Mouse (Mus musculus): Measurements from ENCODE around the gene Shank3.

The Shank3 gene

DNA sequence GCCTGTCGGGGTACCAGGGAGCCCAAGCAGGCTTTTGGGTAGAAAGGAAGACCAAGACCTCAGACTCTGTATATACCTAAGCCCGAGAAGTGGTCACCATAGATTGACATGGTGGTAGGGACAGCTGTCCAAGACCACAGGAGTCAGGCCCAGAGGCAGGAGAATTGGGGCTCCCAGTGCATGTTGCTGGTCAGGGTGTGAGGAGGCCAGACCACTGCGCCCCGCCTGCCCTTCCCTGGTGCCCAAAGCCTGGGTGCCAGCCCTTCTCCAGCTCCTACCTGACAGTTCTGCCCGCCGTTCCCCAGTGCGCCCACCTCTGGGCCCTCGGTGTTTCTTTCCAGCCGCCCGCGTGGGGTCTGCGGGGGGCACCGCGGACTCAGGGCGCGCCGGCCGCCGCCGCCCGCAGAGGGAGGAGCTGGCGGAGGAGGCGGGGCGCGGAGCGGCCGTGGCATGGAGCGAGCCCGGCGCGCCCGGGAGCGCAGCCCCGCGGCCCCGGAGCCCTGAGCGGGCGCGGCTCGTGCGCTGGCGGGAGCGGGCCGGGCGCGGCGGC, 23.9 kb downstream of the Shank3 start:
- no peak for DNase-seq (ENCODE audit: extremely low read depth, insufficient read length, low spot score)

DNA sequence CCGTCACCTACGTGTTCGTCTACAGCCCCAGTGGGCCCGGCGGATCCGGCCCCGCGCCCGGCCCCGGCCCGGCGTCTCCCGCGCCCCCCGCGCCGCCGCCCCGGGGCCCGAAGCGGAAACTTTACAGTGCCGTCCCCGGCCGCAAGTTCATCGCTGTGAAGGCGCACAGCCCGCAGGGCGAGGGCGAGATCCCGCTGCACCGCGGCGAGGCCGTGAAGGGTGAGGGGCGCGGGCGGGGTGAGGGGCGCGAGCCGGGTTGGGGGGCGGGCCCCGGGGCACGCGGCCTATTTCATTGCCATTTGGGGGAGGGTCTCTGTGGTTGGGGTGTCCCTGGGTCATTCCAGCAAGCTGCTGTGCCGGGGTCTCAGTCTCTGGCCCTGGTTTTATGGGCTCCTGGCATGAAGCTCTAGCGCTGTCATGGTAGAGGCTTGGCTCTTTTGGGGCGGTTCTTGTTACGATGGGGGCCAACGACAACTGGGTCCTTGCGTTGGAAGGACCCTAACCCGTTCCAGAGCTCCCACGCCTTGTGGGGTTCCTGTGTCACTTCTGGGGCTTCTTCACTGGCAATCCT, 24.7 kb downstream of the Shank3 start:
- DNase-seq (ENCODE audit: extremely low read depth, insufficient read length, low spot score): no peak

DNA sequence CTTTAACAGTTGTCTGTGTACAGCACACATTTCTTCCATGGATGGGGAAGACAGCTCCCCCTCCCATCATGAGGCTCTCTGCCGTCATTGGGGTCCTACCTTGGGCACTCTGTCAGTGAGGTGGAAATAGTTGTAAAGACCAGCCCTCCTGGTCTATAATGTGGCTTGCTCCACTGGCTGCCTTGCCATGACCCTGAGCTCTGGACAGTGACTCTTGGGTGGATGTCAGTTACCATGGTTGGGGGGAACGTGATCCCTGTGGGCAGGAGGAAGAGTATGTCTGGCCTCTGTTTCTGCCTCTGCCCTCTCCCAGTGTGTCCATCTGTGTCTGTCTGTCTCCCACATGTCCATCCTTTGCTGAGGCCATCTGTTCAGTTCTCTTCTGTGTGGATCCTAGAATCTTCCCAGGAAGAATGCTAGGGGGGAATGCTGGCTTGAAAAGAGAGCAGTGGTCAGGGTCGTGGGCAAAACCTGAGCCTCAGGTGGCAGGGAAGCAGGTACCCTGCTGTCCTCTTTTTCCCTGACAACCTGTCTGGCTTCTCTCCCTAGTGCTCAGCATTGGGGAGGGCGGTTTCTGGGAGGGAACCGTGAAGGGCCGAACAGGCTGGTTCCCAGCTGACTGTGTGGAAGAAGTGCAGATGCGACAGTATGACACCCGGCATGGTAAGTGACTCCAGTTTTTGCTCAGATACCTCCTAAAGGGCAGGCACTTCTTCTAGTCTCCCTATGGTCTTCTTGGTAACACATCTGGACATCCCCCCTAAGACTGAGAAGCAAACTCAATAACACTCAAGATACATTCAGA, 25.4 kb downstream of the Shank3 start:
- DNase-seq (ENCODE audit: extremely low read depth, insufficient read length, low spot score): no peak

DNA sequence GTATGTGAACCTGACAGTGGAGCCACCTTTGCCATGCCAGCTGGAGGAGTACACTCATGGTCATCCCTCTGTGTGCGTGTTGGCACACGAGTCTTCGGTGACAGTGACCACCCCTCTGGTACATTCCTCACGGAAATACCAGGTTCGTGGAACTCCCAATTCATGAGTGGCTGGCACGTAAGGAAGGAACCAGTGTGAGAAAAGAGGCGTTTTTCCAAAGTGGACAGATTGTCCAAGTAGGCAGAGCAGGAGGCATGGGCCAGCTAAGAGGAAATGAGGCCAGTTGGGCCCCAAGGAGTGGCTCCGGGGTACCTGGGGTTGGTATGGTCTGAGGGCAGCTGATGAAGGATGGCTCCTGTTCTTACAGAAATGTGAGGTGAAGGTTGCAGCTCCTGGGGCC, 26.0 kb downstream of the Shank3 start:
- DNase-seq (ENCODE audit: extremely low read depth, insufficient read length, low spot score): no peak

DNA sequence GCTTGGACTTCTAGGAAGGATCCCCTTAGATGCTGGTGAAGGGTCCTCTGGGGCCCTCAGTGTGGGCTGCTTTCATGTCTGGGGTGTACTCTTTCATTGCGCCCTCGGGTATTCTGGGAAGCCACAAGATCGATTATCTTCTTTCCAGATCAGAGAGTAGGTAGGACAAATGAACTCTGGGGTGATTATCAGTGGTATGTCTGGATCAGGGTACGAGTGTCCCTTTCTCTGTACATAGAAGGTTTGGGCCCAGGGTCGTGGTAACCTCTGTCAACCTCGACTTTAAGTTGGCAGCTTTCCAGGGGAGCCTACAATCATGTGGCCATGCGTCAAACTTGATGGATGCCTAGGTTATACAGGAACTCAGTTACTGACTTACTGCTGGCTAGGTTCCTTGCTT, 26.5 kb downstream of the Shank3 start:
- DNase-seq (ENCODE audit: extremely low read depth, insufficient read length, low spot score): no peak

DNA sequence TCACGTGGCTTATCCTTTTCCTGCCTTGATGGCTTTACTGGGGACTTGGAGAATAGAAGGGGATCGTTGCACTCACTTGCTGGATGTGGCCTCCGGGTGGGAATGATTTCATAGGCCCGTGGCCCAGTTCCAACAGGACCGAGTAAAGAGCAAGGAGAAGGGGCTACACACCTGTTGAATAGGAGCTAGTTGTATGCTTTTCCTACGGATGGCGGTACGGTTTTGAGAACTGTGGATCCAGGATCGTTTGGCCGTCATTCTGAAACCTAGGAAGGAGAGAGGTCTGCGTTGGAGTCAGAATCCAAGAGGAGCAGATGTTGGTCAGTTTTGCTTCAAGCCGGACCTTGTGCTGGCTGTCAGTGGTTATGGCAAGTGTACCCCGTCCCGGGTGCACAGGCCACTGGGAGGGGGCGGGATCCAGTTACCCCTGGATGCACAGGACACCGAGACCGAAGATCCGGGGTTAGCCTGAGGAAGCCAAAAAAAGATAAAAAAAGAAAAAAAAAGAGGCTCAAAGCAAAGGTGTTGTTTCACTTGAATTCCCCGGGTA, 27.4 kb downstream of the Shank3 start:
- no peak for DNase-seq (ENCODE audit: extremely low read depth, insufficient read length, low spot score)

DNA sequence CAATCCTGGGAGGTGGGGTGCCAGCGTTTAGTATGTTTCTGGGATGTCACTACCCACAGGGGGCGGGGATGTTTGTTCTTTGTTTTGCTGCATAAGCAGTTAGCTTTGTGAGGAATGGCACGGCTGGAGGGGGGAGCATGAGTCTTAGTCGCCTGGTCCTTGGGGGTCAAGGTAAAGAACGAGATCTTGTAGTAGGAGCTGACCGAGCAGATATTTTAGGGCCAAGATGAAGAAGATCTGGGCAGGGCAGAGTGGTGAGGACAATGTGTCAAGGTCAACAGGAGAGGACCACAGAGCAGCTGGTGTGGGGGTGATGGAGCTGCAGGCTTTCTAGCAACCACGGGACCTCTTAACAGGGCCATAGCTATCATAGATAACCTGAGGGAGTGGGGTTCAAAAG, 28.0 kb downstream of the Shank3 start:
- DNase-seq (ENCODE audit: extremely low read depth, insufficient read length, low spot score): no peak

DNA sequence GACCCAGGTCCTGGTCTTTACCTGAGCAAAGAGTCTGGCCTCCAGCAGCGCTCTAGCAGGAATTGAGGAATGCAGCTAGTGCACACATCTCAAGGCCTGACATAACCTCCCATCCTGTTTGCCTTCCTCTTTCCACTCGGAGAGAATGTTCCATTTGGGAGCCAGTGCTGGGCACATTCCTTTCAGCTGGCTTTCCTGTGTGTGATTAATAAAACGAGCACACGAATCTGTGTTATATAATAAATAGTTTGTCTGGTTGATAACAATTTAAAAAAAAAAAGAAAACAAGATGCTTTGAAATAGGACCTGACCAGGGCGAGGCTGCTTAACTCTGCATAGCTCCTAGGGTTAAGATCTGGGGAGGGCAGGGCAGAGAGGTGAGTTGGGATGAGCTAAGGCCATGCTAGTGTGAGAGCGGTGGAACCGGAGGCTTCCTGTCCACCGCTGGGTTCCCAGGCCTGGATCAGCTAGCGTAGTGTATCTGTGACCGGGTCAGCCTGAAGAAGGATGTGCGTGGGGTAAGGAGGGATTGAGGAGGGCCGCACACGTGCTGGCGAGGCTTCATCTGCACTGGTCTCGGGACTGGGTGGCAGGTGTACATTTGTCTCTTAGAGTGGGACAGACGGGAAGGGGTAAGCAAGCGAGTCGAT, 28.9 kb downstream of the Shank3 start:
- no peak for DNase-seq (ENCODE audit: extremely low read depth, insufficient read length, low spot score)

DNA sequence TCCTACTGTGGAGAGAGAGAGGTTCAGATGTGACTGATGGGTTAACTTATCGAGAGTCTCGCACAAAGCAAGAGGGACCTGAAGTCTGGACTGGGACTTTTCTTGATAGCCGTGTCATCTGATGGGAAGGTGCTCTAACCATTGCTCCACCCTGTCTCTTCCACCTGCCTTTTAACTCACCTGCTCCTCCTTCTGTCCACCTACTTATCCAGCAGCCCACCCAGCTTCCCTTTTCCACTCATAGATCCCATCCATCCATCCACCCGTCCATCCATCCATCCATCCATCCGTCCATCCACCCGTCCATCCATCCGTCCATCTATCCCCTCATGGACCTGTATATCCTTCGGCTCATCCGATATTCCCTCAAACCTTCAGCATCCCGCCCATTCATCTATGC, 29.5 kb downstream of the Shank3 start:
- DNase-seq (ENCODE audit: extremely low read depth, insufficient read length, low spot score): no peak

DNA sequence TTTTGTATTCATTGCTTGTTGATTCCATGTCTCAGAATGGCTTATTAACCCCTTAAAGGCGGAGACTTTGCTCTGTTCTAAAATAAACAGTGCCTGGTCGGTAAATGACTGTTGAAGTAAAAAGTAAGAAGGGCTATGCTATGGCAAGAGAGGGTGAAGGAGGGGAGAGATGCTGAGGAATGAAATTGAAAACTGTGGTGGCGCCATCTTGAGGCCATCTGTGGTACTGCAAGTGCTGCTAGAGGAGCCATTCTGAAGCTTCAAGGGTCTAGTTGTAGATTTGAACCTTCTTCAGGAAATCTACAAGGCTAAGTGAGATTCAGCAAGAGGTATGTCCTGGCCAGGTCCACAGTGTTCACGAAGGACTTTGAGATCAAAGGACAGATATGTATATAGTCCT, 30.9 kb downstream of the Shank3 start:
- DNase-seq (ENCODE audit: extremely low read depth, insufficient read length, low spot score): no peak

DNA sequence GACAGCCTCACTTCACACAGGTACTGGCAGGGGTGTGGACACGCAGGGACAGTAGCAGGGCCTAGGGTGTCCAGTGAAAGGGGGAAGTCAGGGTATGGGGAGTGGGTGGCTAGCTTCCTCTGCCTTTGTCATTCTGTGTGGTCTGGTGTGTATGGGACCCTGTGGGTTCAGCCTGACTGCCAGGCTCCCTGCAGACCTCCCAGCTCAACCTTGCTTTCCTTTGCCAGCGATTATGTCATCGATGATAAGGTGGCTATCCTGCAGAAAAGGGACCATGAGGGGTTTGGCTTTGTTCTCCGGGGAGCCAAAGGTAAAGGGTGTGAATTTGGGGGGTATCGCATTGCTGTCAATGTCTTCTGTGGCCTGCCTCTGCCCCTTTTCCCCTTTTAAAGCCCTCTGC, 32.0 kb downstream of the Shank3 start:
- DNase-seq (ENCODE audit: extremely low read depth, insufficient read length, low spot score): no peak

DNA sequence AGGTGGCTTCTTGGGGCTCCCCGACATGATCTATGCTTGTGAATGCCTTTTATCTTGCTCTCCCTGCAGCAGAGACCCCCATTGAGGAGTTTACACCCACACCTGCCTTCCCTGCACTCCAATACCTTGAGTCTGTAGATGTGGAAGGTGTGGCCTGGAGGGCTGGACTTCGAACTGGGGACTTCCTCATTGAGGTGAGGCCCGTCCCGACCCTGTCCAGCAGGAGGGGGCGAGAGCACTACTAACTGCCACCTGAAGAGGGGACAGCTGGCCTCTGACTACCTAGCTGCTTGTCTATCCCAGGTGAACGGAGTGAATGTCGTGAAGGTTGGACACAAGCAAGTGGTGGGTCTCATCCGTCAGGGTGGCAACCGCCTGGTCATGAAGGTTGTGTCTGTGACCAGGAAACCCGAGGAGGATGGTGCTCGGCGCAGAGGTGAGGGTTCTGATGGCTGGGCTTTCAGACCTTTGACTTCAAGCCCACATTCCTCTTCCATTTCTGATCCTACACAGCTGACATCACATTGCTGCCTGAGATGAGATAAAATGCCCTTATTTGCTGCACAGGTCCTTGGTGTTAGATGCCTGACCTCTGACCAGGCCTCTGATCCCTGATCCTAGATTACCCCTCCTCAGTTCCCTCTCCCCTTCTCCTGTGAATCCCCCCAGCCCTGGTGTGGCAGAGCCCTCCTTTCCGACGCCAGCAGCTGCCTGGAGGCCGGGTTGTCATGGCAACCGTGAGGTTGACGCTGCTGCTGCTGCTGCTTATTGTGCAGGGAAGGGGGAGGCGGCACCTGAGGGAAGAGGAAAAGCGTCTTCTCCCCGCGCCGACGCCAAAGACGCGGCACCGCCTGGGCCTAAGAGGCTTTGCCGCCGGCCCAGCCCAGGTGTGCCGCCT, 32.9 kb downstream of the Shank3 start:
- no peak for DNase-seq (ENCODE audit: extremely low read depth, insufficient read length, low spot score)

DNA sequence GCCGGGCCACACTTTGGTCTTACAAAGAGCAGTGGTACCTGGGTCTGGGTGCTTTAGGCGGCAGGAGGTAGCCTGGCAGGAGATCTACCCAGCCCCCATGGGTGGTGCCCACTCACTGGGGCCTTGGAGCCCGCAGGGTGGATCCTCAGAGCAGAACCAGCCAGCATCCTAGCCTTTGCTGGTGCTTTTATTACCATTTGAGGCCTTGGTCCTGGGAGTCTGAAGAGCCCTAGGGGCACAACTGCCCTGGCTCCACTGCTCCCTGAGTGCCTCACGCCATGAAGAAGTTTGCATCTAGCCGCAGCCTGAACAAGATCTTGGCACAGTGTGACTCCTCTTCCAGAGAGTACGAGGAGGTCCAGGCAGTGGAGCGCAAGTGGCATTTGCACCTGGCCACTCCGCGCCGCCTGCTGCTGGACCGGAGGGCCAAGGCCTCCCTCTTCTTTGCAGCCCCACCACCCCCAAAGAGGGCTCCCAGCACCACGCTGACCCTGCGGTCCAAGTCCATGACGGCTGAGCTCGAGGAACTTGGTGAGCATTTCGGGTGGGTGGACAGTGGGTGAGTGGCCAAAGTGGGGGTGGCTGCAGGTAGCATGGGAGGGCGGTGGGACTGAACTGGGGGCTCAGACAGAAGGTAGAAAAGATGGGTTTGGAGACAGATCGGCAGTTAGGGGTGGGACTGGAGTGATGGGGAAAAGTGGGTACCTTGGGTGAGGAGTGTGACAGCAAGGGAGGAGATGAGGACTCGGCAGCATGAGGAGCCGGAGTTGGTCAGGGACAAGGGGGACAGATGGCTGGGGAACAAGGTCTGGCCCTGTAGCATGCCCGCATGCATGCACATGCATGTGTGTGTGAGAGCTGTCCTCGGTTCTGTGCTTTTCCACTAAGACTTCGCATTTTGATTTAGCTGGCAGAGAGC, 33.8 kb downstream of the Shank3 start:
- no peak for DNase-seq (ENCODE audit: extremely low read depth, insufficient read length, low spot score)

DNA sequence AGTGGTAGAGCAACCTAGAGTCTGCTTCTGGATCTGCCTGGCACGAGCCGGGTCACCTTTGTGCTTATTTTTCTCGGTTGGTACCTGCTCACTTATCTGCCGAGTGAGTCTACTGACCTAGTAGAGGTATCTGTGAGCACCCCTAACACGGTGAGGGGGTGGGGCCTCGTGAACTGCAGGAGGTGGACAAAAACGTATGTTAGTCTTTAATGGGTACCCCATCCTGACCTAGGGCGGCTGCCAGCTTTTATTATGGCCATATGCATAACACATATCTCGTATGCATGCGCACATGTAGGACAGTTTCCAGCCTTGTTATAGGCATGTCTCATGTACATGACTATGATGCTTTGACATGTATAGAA, 34.4 kb downstream of the Shank3 start:
- DNase-seq (ENCODE audit: extremely low read depth, insufficient read length, low spot score): no peak

DNA sequence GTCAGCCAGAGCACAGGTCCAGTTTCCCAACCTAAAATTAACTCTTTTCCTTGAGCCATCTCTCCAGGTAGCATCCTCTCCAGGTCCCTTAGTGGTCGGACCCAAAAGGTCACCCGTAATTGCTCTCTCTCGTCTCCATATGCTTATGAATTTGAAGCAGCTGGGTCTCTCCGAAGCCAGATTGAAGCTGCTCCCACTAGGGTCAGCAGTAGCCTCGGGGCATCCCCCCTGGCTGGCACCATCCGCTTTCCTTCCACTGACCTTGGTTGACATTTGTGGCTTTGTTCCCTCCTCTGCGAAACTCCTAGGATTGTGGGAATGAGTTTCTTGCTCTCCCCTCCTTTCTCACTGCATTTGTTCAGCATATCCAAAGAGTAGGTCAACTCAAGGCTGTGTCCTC, 44.7 kb downstream of the Shank3 start:
- DNase-seq (ENCODE audit: extremely low read depth, insufficient read length, low spot score): no peak

DNA sequence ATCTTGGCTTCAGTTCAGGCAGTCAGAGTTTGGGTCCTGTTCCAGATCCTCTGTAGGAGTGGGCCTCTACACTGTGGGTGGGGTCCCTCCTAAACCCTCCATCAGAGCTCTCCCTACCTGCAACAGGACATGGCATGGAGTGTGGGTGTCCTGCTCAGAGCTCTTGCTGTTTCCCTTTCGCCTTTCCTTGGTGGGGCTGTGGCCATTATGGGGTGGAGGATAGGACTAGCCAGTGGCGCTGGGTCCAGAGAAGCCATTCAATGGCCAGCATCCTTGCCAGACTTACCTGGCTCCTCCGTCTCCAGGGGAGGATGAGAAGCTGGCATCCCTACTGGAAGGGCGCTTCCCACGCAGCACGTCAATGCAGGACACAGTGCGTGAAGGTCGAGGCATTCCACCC, 47.9 kb downstream of the Shank3 start:
- no peak for DNase-seq (ENCODE audit: extremely low read depth, insufficient read length, low spot score)

DNA sequence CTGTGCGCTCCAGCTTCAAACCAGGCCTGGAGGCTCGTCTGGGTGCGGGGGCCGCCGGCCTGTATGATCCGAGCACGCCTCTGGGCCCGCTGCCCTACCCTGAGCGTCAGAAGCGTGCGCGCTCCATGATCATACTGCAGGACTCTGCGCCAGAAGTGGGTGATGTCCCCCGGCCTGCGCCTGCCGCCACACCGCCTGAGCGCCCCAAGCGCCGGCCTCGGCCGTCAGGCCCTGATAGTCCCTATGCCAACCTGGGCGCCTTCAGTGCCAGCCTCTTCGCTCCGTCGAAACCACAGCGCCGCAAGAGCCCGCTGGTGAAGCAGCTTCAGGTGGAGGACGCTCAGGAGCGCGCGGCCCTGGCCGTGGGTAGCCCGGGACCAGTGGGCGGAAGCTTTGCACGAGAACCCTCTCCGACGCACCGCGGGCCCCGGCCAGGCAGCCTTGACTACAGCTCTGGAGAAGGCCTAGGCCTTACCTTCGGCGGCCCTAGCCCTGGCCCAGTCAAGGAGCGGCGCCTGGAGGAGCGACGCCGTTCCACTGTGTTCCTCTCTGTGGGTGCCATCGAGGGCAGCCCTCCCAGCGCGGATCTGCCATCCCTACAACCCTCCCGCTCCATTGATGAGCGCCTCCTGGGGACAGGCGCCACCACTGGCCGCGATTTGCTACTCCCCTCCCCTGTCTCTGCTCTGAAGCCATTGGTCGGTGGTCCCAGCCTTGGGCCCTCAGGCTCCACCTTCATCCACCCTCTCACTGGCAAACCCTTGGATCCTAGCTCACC, 48.6 kb downstream of the Shank3 start:
- no peak for DNase-seq (ENCODE audit: extremely low read depth, insufficient read length, low spot score)

DNA sequence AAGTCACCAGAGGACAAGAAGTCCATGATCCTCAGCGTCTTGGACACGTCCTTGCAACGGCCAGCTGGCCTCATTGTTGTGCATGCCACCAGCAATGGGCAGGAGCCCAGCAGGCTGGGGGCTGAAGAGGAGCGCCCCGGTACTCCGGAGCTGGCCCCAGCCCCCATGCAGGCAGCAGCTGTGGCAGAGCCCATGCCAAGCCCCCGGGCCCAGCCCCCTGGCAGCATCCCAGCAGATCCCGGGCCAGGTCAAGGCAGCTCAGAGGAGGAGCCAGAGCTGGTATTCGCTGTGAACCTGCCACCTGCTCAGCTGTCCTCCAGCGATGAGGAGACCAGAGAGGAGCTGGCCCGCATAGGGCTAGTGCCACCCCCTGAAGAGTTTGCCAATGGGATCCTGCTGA, 49.4 kb downstream of the Shank3 start:
- no peak for DNase-seq (ENCODE audit: extremely low read depth, insufficient read length, low spot score)

DNA sequence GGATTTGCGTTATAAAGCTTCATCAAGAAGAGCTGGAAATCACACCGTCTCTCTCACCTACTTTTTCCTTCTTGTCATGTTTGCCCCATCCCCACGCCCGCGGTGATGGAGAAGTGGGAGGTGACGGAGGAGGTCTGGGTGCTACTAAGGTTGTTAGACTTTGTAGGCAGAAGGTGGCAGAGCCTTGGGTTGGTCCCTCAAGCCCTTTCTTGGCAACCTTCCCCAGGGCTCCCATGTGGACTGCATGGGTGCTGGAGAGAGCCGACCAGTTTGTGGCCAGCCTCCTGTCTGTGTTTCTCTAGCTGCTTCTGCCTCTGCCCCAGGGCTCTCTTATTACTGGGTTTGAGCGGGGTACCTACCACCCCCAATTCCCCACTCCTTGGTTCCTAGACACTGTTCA, 51.1 kb downstream of the Shank3 start:
- no peak for DNase-seq (ENCODE audit: extremely low read depth, insufficient read length, low spot score)
